Mouse (Mus musculus): ENCODE data around the gene B2m.

DNA sequence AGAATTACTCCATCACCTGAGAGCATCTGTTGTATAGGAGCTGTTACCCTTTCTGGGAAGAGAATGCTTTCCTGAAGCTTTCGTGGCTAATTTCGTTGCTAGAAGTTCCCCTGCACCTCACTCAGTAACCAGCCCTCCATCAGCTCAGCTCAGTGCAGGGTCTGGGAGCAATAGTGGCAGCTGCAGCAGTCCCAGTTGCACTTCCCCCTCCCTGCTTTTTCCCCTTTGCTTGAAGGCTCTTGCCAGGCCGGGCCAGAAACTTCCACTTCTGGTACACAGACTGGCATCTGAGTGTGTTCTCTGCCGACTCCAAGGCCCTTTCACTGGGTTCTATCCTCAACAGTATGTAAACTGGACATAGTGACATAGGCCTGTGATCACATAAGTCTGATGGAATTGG, 37.6 kb downstream of the B2m start:
- TF ChIP-seq CTCF (IDR thresholded peaks at IDR 0.05; ENCODE audit: extremely low read depth, insufficient read depth, insufficient read length, insufficient replicate concordance) (no peak), POLR2A (IDR thresholded peaks at IDR 0.05; ENCODE audit: low read depth, low read length) (no peak)

Measured in spleen, adult 2 months (tissue).